Mouse (Mus musculus) cortical plate, adult 2 months (tissue): ENCODE results near the gene Sumo1.

Experiments
- CTCF ChIP-seq: fragments of 200-500 bp; IDR thresholded peaks from 2 replicates; pipeline ENCODE4 v1.5.1; 2011; ENCODE audit warnings: mild to moderate bottlenecking, control low read depth, low read length; ENCODE audit not compliant: insufficient read depth; ENCODE audit errors: extremely low read depth
- POLR2A ChIP-seq: fragments of 200-500 bp; IDR thresholded peaks from 2 replicates; pipeline ENCODE4 v1.6.1; 2011; ENCODE audit warnings: mild to moderate bottlenecking, low read length, control low read depth; ENCODE audit not compliant: insufficient read depth; ENCODE audit errors: extremely low read depth

DNA sequence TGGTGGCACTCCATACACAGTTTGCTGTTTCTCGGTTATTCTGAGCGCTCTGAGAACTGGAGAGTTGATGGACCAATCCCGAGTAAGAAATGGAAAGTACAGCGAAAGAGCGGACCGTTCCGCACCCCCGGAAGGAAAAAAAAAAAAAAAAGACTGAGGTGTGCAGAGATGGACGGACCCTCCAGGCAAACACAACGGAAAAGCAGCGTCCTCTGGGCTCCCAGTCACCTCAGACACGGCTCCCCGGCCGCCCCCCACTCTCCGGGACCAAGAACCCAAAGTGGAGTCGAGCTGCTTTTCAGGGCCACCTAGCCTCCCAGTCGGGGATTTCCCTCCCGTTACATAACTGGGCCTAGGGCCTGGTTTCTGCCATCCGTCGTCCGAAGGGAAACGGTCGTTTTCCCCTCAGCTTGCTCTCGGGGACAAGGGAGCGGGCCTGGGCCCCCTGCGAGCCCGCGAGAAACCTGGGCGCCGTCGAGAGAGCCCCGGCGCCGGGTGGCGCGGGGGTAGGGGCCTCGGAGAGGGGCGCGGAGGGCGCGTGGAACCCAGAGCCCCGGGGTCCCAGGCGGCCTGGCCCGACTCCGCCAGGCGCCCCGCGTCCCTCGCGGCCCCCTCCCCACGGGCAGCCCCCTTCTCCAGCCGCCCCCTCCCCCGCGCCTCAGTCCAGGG is 538 bp downstream of the Sumo1 start:
- TF ChIP-seq CTCF (no peak), POLR2A (no peak)
